Mouse (Mus musculus) CH12.LX (cell line): ENCODE measurements around the gene Ppp4r3b. TPM values are rescaled to one million over a fixed set of nuclear protein-coding genes. Genes with fewer than 3 reads are reported as not detected.

ENCODE experiments used
- DNase-seq: peaks from one replicate; pipeline ENCODE4 v3.0.0-alpha.2; 2013; ENCODE audit errors: extremely low read depth
- H3K27ac ChIP-seq: 2 replicates; pipeline ENCODE4 v1.5.1; 2012; ENCODE audit warnings: low read depth, mild to moderate bottlenecking, control low read depth, moderate library complexity; ENCODE audit not compliant: insufficient read depth
- H3K27me3 ChIP-seq: replicated peaks from 2 replicates; pipeline ENCODE3; 2012; ENCODE audit warnings: inconsistent platforms
- H3K36me3 ChIP-seq, 2 experiments: replicated peaks in 1 of 2; 2 replicates each; pipeline versions ENCODE3 to v1.6.1; 2012; ENCODE audit warnings: inconsistent platforms in 1 of 2, low read length in 1 of 2, mild to moderate bottlenecking in 1 of 2, mixed read lengths in 1 of 2, moderate library complexity in 1 of 2; ENCODE audit not compliant: control insufficient read depth in 1 of 2, insufficient read depth in 1 of 2
- H3K4me1 ChIP-seq, 2 experiments: 2 replicates each; pipeline ENCODE4 v1.6.1; 2012; ENCODE audit warnings: inconsistent platforms in 1 of 2, moderate library complexity in 1 of 2; ENCODE audit not compliant: insufficient read depth in 2 of 2, control insufficient read depth in 1 of 2
- H3K4me2 ChIP-seq: 2 replicates; pipeline ENCODE4 v1.6.1; 2012; ENCODE audit warnings: low read depth, mild to moderate bottlenecking, control low read depth; ENCODE audit not compliant: poor library complexity, insufficient read depth, severe bottlenecking
- H3K4me3 ChIP-seq, 3 experiments: fragments of 150-350 bp in 1 of 3; sonication (generic) in 1 of 3; replicated peaks in 1 of 3; 2 replicates each; pipeline versions ENCODE3 to v1.5.1; 2011 to 2012; ENCODE audit warnings: low read depth in 2 of 3, low read length in 2 of 3, mild to moderate bottlenecking in 2 of 3, moderate library complexity in 2 of 3, control low read depth in 1 of 3, improper control_type of control experiment in 1 of 3, inconsistent platforms in 1 of 3, mixed read lengths in 1 of 3; ENCODE audit not compliant: poor library complexity in 1 of 3
- H3K79me2 ChIP-seq: replicated peaks from 2 replicates; pipeline ENCODE4 v1.6.1; 2012; ENCODE audit warnings: mild to moderate bottlenecking, moderate library complexity; ENCODE audit not compliant: control insufficient read depth, poor library complexity, insufficient read depth, severe bottlenecking; ENCODE audit errors: extremely low read depth
- H3K9ac ChIP-seq: 2 replicates; pipeline ENCODE4 v1.6.1; 2012; ENCODE audit warnings: low read depth, mild to moderate bottlenecking, control low read depth, moderate library complexity; ENCODE audit not compliant: insufficient read depth
- H3K9me3 ChIP-seq: replicated peaks from 2 replicates; pipeline ENCODE3; 2012; ENCODE audit warnings: low read length, inconsistent platforms, mixed read lengths
- BHLHE40 ChIP-seq: IDR thresholded peaks from 2 replicates; pipeline ENCODE4 v1.6.1; 2011; ENCODE audit warnings: mild to moderate bottlenecking, low read depth, low read length, improper control_type of control experiment
- CTCF ChIP-seq, 2 experiments: IDR thresholded peaks in 1 of 2; conservative IDR thresholded peaks in 1 of 2; 2 replicates each; pipeline ENCODE4 v1.5.1; 2011 to 2012; ENCODE audit warnings: low read depth in 2 of 2, low read length in 2 of 2, improper control_type of control experiment in 1 of 2, inconsistent platforms in 1 of 2, mild to moderate bottlenecking in 1 of 2, moderate library complexity in 1 of 2
- ELF1 ChIP-seq: IDR thresholded peaks from 2 replicates; pipeline ENCODE4 v1.6.1; 2014; ENCODE audit warnings: low read depth, mild to moderate bottlenecking, inconsistent platforms, low read length, improper control_type of control experiment
- GABPA ChIP-seq: IDR thresholded peaks from 2 replicates; pipeline ENCODE4 v1.6.1; 2012; ENCODE audit warnings: low read depth, low read length, improper control_type of control experiment, inconsistent platforms; ENCODE audit not compliant: insufficient replicate concordance
- JUN ChIP-seq: IDR thresholded peaks from 2 replicates; pipeline ENCODE4 v1.6.1; 2011; ENCODE audit warnings: low read depth, mild to moderate bottlenecking, low read length, improper control_type of control experiment, moderate library complexity; ENCODE audit not compliant: insufficient read depth
- MAFK ChIP-seq: IDR thresholded peaks from 2 replicates; pipeline ENCODE4 v1.6.1; 2011; ENCODE audit warnings: low read length, improper control_type of control experiment; ENCODE audit not compliant: insufficient replicate concordance
- MAX ChIP-seq: IDR thresholded peaks from 2 replicates; pipeline ENCODE4 v1.6.1; 2011; ENCODE audit warnings: low read length, improper control_type of control experiment
- MAZ ChIP-seq: IDR thresholded peaks from 2 replicates; pipeline ENCODE4 v1.6.1; 2012; ENCODE audit warnings: low read depth, mild to moderate bottlenecking, inconsistent platforms, low read length, improper control_type of control experiment, moderate library complexity
- NELFE ChIP-seq: IDR thresholded peaks from 2 replicates; pipeline ENCODE4 v1.6.1; 2011; ENCODE audit warnings: low read depth, low read length, improper control_type of control experiment
- PAX5 ChIP-seq: IDR thresholded peaks from 2 replicates; pipeline ENCODE4 v1.6.1; 2012; ENCODE audit warnings: low read length, inconsistent platforms, mixed read lengths
- POLR2AphosphoS2 ChIP-seq: IDR thresholded peaks from 2 replicates; pipeline ENCODE4 v1.6.1; 2011; ENCODE audit warnings: low read depth, low read length, improper control_type of control experiment
- RAD21 ChIP-seq: IDR thresholded peaks from 2 replicates; pipeline ENCODE4 v1.6.1; 2011; ENCODE audit warnings: low read depth, mild to moderate bottlenecking, low read length, improper control_type of control experiment, moderate library complexity
- SIN3A ChIP-seq: IDR thresholded peaks from 2 replicates; pipeline ENCODE4 v1.6.1; 2012; ENCODE audit warnings: low read length, improper control_type of control experiment, inconsistent platforms
- TBP ChIP-seq: conservative IDR thresholded peaks from 2 replicates; pipeline ENCODE4 v1.6.1; 2011; ENCODE audit warnings: low read depth, low read length, improper control_type of control experiment
- TCF12 ChIP-seq: IDR thresholded peaks from 2 replicates; pipeline ENCODE4 v1.6.1; 2014; ENCODE audit warnings: low read depth, mild to moderate bottlenecking, inconsistent platforms, low read length, improper control_type of control experiment
- UBTF ChIP-seq: IDR thresholded peaks from 2 replicates; pipeline ENCODE4 v1.6.1; 2012; ENCODE audit warnings: low read depth, mild to moderate bottlenecking, inconsistent platforms, low read length, improper control_type of control experiment, moderate library complexity
- USF1 ChIP-seq: IDR thresholded peaks from 2 replicates; pipeline ENCODE4 v1.6.1; 2014; ENCODE audit warnings: low read depth, mild to moderate bottlenecking, inconsistent platforms, low read length, improper control_type of control experiment
- USF2 ChIP-seq: conservative IDR thresholded peaks from 2 replicates; pipeline ENCODE4 v1.6.1; 2011; ENCODE audit warnings: low read depth, low read length, improper control_type of control experiment
- ZC3H11A ChIP-seq: IDR thresholded peaks from 2 replicates; pipeline ENCODE4 v1.6.1; 2012; ENCODE audit warnings: low read depth, mild to moderate bottlenecking, inconsistent platforms, low read length, improper control_type of control experiment
- ZNF384 ChIP-seq: IDR thresholded peaks from 2 replicates; pipeline ENCODE4 v1.6.1; 2012; ENCODE audit warnings: low read depth, low read length, improper control_type of control experiment, inconsistent platforms
- dilution Hi-C: fragments of 300-500 bp; cut with MboI; formaldehyde crosslinking; loops from 2 replicates; pipeline ENCODE4 v1.14.3; 2020; ENCODE audit warnings: low sequenced_read_pairs; ENCODE audit not compliant: extremely low pct_unique_long_range_greater_than_20kb, extremely low pct_ligation_motif_present
- in situ Hi-C: fragments of 300-500 bp; cut with MboI; formaldehyde crosslinking; loops from 3 replicates; pipeline ENCODE4 v1.14.3; 2019; ENCODE audit warnings: low sequenced_read_pairs, low pct_ligation_motif_present, low pct_unique_long_range_greater_than_20kb, mixed read lengths
- polyA plus RNA-seq: library from polyadenylated mRNA; unstranded; fragments of >175 nt; gene quantifications from 2 replicates; pipeline ENCODE4 v1.2.1, GENCODE M21; 2012; ENCODE audit warnings: low read depth; ENCODE audit not compliant: insufficient read length
- total RNA-seq, 2 experiments: library from RNA; depleted of rRNA; stranded (reverse); fragments of 300-350 nt in 1 of 2; fragments of >200 nt in 1 of 2; gene quantifications; 2 replicates each; pipeline ENCODE4 v1.2.3; 2012 to 2014

Ppp4r3b gene
- total and polyA plus RNA-seq, 3 experiments: 95.5 to 127 (median 116) TPM

GRCm38 (mm10) chr11:29247725-29248124 lies 75.0 kb downstream of the Ppp4r3b start:
- peak overlapping the region; percentile 34 to 79 (median 65) for H3K4me3 ChIP-seq
- H3K4me1 ChIP-seq: peaks cover 2 to 19% of the 10 kb centered on the region in 2 experiments; a peak in 3 of 4 replicates
- peak overlapping the region; percentile 39; the same call in 1 of the 2 replicates for H3K4me2 ChIP-seq
- no peak overlapping the region for H3K9ac ChIP-seq
- no peak for DNase-seq
- H3K27ac ChIP-seq: no peak overlapping the region
- no peak for TF ChIP-seq GABPA
- TF ChIP-seq MAFK: no peak
- TF ChIP-seq USF1: no peak
- no peak for TF ChIP-seq BHLHE40
- TF ChIP-seq ELF1: no peak
- TF ChIP-seq NELFE: no peak
- peaks cover 5% of the 10 kb centered on the region; the same call in 1 of the 2 replicates for H3K79me2 ChIP-seq
- H3K36me3 ChIP-seq: peaks cover 2 to 16% of the 10 kb centered on the region in 2 experiments
- no peaks in the 10 kb centered on the region for H3K27me3 ChIP-seq
- in situ Hi-C loops (no loop called here), dilution Hi-C loops (no loop called here)
- H3K9me3 ChIP-seq: no peaks in the 10 kb centered on the region

GRCm38 (mm10) chr11:29248386-29248785 lies 75.7 kb downstream of the Ppp4r3b start:
- Histone ChIP-seq H3K4me3 (no peak overlapping the region), H3K9ac (no peak overlapping the region), H3K9me3 (no peaks in the 10 kb centered on the region), H3K27ac (no peak overlapping the region), H3K36me3 (peaks cover 1 to 12% of the 10 kb centered on the region in 2 experiments), H3K79me2 (peaks cover 5% of the 10 kb centered on the region; the same call in 1 of the 2 replicates), H3K4me2 (no peak overlapping the region), H3K4me1 (peaks cover 2 to 19% of the 10 kb centered on the region in 2 experiments; a peak in 3 of 4 replicates), H3K27me3 (no peaks in the 10 kb centered on the region)
- in situ Hi-C loops (no loop called here), dilution Hi-C loops (no loop called here)
- DNase-seq: no peak
- no peak for TF ChIP-seq ELF1
- no peak for TF ChIP-seq TCF12
- TF ChIP-seq CTCF (conservative IDR thresholded peaks at IDR 0.05 in 1 of 2, IDR thresholded peaks at IDR 0.05 in 1 of 2; ENCODE audit: low read depth in 2 of 2, low read length in 2 of 2): no peak
- no peak for TF ChIP-seq MAX
- TF ChIP-seq NELFE: no peak
- TF ChIP-seq SIN3A: no peak
- TF ChIP-seq RAD21: no peak
- TF ChIP-seq PAX5: no peak
- TF ChIP-seq TBP: no peak
- no peak for TF ChIP-seq USF2
- no peak for TF ChIP-seq POLR2AphosphoS2
- no peak for TF ChIP-seq ZC3H11A
- TF ChIP-seq JUN: no peak
- TF ChIP-seq BHLHE40: no peak
- TF ChIP-seq ZNF384: no peak
- no peak for TF ChIP-seq MAZ
- no peak for TF ChIP-seq UBTF
- TF ChIP-seq, all 38 proteins: peak for 0
